Comparison of ENCODE assay signal across 26 mouse cellular contexts in genomic region chr2:59383852-59384776, GRCm38 (mm10).
DNase-seq lines count a peak whose midpoint lies in the region; ATAC-seq and TF ChIP-seq lines count a peak whose summit lies in the region.
"Had no signal": no experiment of that assay in that cellular context is flagged by ENCODE, and none has a peak within 500 bp of the region (broad histone marks: within the 10 kb centered on the region; RNA-seq: fewer than 3 reads in every experiment).

No protein-coding gene starts in this region.

- H3K9me3 ChIP-seq in heart, embryonic 13.5 days: no peaks in the 10 kb centered on the region
- H3K9me3 ChIP-seq in heart, embryonic 12.5 days (replicated peaks): no peaks in the 10 kb centered on the region
- peaks cover 47% of the 10 kb centered on the region for H3K9me3 ChIP-seq in E14TG2a.4 (ENCODE audit: low read length)
- no peaks in the 10 kb centered on the region for H3K9me3 ChIP-seq in embryonic facial prominence, embryonic 13.5 days
- H3K9me3 ChIP-seq: forebrain, embryonic 15.5 days; limb, embryonic 13.5 days; liver, embryonic 13.5 days; neural tube, embryonic 15.5 days had no signal

- no peak for ATAC-seq in heart, embryonic 13.5 days (ENCODE audit: extremely low read depth, insufficient number of reproducible peaks, low FRiP score, low TSS enrichment)
- no peak for ATAC-seq in heart, embryonic 12.5 days (ENCODE audit: insufficient number of reproducible peaks, low FRiP score)
- ATAC-seq in embryonic facial prominence, embryonic 13.5 days (ENCODE audit: insufficient number of reproducible peaks, insufficient read depth, low FRiP score, low TSS enrichment, low read depth): no peak
- ATAC-seq: forebrain, embryonic 15.5 days had no signal

- H3K27ac ChIP-seq in heart, embryonic 13.5 days (replicated peaks): no peak overlapping the region
- no peak overlapping the region for H3K27ac ChIP-seq in heart, embryonic 12.5 days (ENCODE audit: poor library complexity, severe bottlenecking)
- no peak overlapping the region for H3K27ac ChIP-seq in embryonic facial prominence, embryonic 13.5 days
- H3K27ac ChIP-seq: forebrain, embryonic 15.5 days; kidney, postnatal 0 days; layer of hippocampus, adult 2 months; limb, embryonic 13.5 days; liver, embryonic 13.5 days; neural tube, embryonic 15.5 days had no signal

- H3K36me3 ChIP-seq in heart, embryonic 13.5 days: no peaks in the 10 kb centered on the region
- H3K36me3 ChIP-seq in heart, embryonic 12.5 days: no peaks in the 10 kb centered on the region
- peaks cover 5% of the 10 kb centered on the region; the same call in 1 of the 2 replicates for H3K36me3 ChIP-seq in E14TG2a.4 (ENCODE audit: insufficient read depth, low read length)
- H3K36me3 ChIP-seq in embryonic facial prominence, embryonic 13.5 days: no peaks in the 10 kb centered on the region
- H3K36me3 ChIP-seq: forebrain, embryonic 15.5 days; limb, embryonic 13.5 days; liver, embryonic 13.5 days; neural tube, embryonic 15.5 days had no signal

- 69% methylated on average over 10 of the region's 10 CpGs for WGBS in heart, embryonic 13.5 days
- WGBS in heart, embryonic 12.5 days: 67% methylated on average over 10 of the region's 10 CpGs
- 83% methylated on average over 10 of the region's 10 CpGs for WGBS in embryonic facial prominence, embryonic 13.5 days

- no peak for TF ChIP-seq CTCF in E14TG2a.4 (conservative IDR thresholded peaks at IDR 0.05; ENCODE audit: low read length)

- H3K9ac ChIP-seq in heart, embryonic 13.5 days: peak overlapping the region; percentile 19; the same call in 1 of the 2 replicates
- H3K9ac ChIP-seq in heart, embryonic 12.5 days: no peak overlapping the region
- H3K9ac ChIP-seq in embryonic facial prominence, embryonic 13.5 days: peak overlapping the region; percentile 36; the same call in 1 of the 2 replicates
- H3K9ac ChIP-seq: forebrain, embryonic 15.5 days; limb, embryonic 13.5 days; liver, embryonic 13.5 days; lung, embryonic 14.5 days; neural tube, embryonic 15.5 days had no signal

- H3K4me3 ChIP-seq in heart, embryonic 13.5 days: no peak overlapping the region
- no peak overlapping the region for H3K4me3 ChIP-seq in heart, embryonic 12.5 days
- peak overlapping the region; percentile 49 for H3K4me3 ChIP-seq in E14TG2a.4 (replicated peaks; ENCODE audit: low read length)
- no peak overlapping the region for H3K4me3 ChIP-seq in embryonic facial prominence, embryonic 13.5 days
- H3K4me3 ChIP-seq: forebrain, embryonic 15.5 days; layer of hippocampus, adult 2 months; limb, embryonic 13.5 days; liver, embryonic 13.5 days; neural tube, embryonic 15.5 days had no signal

- H3K27me3 ChIP-seq in heart, embryonic 13.5 days (replicated peaks): no peaks in the 10 kb centered on the region
- H3K27me3 ChIP-seq in heart, embryonic 12.5 days (replicated peaks): no peaks in the 10 kb centered on the region
- no peaks in the 10 kb centered on the region for H3K27me3 ChIP-seq in E14TG2a.4 (ENCODE audit: insufficient read depth, low read length)
- no peaks in the 10 kb centered on the region for H3K27me3 ChIP-seq in embryonic facial prominence, embryonic 13.5 days
- H3K27me3 ChIP-seq: forebrain, embryonic 15.5 days; limb, embryonic 13.5 days; liver, embryonic 13.5 days; neural tube, embryonic 15.5 days had no signal

- DNase-seq in R1 (ENCODE audit: low read depth, low spot score): peak; percentile 90
- DNase-seq in kidney, postnatal 14 days: no peak
- DNase-seq in right cerebral cortex, postnatal 4 days: no peak
- no peak for DNase-seq in cerebellum, postnatal 36 days
- DNase-seq: adrenal gland, adult 8-10 months; cerebellum, adult 18-20 months; cerebellum, postnatal 14 days; embryo, embryonic 11 days; gastrocnemius, postnatal 14 days; heart, adult 11 months; heart, postnatal 36 days; kidney, adult 2 months; liver, embryonic 13.5 days; lung, embryonic 14.5 days; lung, postnatal 36 days; thymus, adult 18-20 months; thymus, postnatal 36 days had no signal

- no peaks in the 10 kb centered on the region for H3K4me1 ChIP-seq in heart, embryonic 13.5 days
- no peaks in the 10 kb centered on the region; the same call in 1 of the 2 replicates for H3K4me1 ChIP-seq in heart, embryonic 12.5 days (replicated peaks)
- H3K4me1 ChIP-seq in E14TG2a.4 (replicated peaks; ENCODE audit: low read depth, low read length): peaks cover 41% of the 10 kb centered on the region
- H3K4me1 ChIP-seq in embryonic facial prominence, embryonic 13.5 days: peaks cover 11% of the 10 kb centered on the region
- H3K4me1 ChIP-seq: forebrain, embryonic 15.5 days; liver, embryonic 13.5 days; neural tube, embryonic 15.5 days had no signal

- H3K4me2 ChIP-seq in heart, embryonic 13.5 days: no peak overlapping the region
- no peak overlapping the region for H3K4me2 ChIP-seq in heart, embryonic 12.5 days
- H3K4me2 ChIP-seq in embryonic facial prominence, embryonic 13.5 days: no peak overlapping the region
- H3K4me2 ChIP-seq: forebrain, embryonic 15.5 days; limb, embryonic 13.5 days; liver, embryonic 13.5 days; lung, embryonic 14.5 days; neural tube, embryonic 15.5 days had no signal
